Mouse (Mus musculus) right cerebral cortex, postnatal 36 days (tissue): ENCODE data around the gene D630045J12Rik.

Source experiments
- DNase-seq, 2 experiments: peaks; one replicate each; pipeline ENCODE4 v3.0.0; 2022; ENCODE audit warnings: low spot score in 2 of 2, mixed read lengths in 1 of 2

Gene D630045J12Rik

DNA sequence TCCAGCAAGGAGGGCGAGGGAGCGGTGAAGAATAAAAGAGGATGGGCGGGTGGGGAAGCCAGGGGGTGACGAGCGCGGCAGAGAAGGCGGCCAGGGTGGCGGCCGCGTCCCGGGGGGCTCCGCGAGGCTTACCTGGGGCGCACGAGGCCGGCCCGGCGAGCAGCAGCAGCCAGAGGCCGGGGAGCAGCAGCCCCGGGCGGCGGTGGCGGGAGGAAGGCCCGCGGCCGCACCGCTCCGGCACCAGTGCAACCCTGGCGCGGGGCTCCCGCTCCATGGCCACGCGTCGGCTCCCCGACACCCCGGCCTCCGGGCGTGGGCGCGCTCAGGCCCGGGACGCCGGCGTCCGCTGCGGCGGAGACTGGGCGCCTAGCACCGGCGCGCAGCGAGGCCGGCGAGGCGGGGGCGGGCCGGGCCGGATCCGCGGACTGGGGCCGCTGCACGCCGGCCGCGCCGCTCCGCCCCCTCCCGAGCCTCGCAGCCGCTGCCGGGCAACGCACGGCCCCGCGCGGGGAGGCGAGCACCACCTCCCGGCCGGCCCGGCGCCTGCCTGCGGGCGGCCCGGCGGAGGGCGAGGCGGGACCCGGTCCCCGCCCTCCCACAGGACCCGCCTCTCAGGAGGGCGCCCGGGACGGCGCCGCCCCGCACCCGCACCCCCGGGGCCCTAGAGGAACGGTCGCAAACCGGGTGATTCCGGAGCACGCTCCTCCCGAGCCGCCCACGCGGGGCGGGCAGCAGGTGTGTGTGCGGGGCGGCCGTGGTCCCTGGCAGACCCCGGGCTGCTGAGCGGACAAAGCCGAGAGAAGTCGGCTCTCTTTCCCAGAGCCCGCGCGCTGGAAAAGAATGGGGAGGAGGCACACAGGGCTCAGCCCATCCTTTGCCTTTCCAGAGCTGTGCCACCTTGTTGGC, at the start of gene D630045J12Rik:
Gene D630045J12Rik, minus strand, starts transcription at position 274 of the 906 bp plus-strand sequence.
- peak in 1 of 2 experiments; percentile 43 for DNase-seq

DNA sequence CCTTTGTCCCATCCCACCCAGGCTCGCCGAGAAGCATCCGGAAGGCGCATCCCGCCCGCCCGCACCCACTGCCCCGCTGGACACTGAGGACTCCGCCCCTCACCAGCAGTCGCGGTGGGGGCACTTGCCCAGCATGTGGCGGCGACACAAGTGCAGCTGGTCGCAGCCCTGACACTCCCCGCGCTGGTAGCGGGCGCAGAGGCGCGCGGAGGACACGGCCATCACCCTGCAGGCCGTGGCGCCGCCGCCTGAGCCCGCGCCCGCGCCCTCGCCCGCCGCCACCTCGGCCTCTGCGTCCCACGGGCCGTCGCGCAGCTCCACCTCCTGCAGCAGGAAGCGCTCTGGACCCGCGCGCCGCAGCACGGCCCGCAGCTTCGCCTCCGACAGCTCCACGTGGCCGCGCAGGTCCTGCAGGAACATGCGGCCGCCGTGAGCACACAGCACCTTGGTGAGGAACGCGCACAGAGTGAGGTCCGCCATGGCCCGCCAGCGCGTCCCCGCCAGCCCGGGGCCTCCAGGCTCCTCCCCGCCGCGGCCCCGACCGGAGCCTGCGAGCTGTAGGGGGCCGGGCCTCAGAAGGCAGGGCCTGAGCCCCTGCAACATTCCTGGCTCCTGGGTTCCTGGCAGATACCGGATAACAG, 45.1 kb upstream of the D630045J12Rik start, which contains the start of gene Zc3hav1l:
Gene Zc3hav1l, minus strand, starts transcription at position 499 of the 641 bp plus-strand sequence.
- DNase-seq: peak; percentile 29 to 51

DNA sequence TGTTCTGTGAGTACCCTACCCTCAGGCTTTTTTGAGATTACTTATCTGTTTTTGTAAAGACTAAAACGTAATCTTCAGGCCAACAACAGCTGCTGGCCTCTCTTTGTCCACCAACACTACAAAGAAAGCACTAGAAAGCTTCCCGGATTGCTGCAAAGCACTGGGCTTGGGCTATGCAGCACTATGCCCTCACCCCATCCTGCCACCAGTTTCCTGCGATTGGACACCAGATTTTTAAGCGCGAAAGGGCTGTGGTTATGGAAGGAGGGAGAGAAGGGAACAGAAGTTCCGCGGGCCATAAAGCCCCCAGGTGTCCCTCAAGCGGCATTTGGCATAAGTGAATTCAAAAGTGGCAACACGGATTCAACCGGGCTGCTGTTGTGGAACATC, 44.4 kb upstream of the D630045J12Rik start:
- no peak for DNase-seq

DNA sequence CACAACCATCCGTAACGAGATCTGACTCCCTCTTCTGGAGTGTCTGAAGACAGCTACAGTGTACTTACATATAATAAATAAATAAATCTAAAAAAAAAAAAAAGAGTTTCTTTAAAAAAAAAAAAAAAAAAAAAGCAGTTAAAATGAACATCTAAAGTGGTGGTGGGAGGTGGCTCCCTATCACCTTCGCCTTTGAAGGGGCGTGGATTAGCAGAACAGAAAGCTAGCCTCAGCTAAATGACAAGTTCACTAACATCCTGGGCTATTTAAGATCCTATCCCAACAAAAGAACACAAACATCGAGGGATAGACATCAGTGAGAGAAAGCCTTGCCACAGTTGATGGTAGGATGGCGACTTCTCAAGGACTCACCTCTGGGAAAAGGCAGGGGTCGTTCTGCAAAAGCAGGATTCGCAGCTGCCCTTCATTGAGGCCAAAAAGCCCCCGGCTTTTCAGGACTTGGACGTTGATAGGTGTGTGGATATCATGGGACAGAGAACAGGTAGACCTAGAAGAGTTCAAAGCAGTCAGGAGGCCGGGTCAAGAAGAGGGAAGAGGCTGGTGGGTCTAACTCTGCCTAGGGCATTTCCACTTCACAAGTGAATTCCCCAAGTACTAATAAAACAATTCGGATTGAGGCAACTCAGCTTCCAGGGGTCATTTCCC, 43.9 kb upstream of the D630045J12Rik start:
- no peak for DNase-seq

DNA sequence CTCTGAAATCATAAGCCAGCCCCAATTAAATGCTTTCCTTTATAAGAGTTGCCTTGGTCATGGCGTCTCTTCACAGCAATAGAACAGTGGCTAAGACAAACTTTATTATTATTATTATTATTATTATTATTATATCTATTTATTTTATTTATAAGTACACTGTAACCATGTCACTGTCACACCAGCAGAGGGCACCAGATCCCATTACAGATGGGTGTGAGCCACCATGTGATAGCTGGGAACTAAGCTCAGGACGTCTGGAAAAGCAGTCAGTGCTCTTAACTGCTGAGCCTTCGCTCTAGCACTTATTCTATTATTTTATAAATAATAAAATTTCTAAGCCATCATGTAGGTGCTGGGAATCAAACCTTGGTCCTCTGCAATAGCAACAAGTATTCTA, 39.9 kb upstream of the D630045J12Rik start:
- DNase-seq: no peak

DNA sequence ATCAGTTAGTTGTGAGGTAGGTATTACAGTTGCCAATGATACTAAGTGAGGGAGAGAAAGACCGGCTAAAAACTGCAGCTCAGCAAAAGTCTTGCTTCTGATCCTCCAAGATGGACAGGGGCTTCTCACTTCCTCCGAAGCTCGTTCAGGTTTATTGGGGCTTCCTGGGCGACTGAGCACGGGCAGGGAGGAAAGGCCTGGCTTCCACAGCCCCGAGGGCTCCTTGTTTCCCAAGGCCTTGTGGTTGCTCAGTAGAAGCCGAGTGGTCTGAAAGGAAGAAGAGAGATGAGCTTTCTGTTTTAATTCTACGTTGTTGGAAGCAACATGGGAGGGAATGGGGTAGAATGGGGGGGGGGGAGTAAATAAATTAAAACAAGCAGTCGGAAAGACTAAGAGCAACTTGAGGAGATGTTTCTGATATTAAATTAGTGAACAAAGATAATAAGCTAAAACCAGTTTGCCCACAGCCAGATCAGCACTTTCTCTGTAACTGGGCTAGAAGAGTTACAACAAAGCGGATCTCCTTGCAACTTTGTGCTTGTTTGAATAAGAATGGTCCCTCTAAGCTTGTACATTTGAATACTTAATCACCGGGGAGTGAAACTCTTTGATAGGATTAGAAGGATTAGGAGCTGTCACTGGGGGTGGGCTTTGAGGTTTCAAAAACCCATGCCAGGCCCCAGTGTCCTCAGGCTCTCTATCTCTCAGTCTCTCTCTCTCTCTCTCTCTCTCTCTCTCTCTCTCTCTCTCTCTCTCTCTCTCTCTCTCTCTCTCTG, 39.2 kb upstream of the D630045J12Rik start:
- DNase-seq: no peak

DNA sequence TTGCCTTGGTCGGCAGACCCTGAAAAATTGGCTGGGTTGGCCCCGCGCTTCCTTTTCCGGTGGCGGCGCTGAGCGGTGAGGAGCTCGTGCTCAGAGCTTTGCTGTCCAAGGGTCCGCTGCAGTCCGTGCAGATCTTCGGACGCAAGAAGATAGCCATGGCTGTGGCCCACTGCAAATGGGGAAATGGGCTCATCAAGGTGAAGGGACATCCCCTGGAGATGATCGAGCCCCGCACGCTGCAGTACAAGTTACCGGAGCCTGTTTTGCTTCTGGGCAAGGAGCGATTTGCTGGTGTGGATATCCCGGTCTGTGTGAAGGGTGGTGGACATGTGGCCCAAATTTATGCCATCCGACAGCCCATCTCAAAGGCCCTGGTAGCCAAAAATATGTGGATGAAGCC, 30.6 kb upstream of the D630045J12Rik start:
- no peak for DNase-seq

DNA sequence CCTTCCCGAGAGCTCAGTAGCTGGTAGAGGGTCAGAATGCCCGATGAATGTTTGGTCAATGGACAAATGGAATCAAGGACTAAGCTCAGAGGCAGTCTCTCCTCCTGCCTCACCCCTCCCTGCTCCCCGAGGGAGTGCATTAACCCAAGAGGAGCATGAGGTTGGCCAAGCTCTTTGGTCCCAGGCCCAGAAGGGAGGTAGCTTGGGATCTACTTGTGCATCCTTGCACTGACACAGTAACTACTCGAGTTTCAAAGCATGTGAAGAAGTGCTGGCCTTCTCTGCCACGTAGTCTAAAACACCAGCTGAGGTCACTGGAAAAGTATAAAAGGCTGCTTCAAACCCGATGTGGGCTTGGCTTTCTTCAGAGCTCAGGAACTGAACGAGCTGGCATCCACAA, 10.7 kb upstream of the D630045J12Rik start:
- no peak for DNase-seq

DNA sequence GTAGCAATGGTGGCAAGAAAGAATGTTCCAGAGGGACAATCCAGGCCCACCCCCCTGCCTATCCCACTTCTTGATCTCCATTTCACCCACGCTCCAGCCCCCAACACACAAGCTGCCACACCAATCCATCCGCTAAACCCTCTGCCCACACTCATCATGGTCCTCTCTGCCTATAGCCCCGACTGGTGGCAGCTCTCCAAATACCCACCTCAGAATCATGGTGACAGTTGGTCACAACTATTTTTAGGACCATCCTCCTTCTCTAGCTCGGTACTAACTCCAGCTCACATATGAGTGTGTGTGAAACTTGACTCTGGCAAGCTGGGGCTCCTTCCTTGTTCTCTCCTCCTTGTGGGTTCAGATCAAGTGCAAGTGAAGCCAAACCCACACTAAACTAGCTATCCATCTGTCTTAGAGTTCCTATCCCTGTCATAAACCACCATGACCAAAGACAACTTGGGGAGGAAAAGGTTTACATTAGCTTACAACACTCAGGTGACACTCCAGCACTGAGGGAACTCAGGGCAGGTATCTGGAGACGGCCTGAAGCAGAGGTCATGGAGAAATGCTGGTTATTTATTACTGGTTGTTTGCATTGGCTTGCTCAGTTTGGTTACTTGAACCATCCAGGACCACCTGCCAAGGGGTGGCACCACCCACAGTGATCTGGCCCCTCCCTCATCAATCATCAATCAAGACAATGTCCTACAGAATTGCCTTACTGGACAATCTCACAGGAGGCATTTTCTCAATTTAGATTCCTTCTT, 9.8 kb upstream of the D630045J12Rik start:
- peak; percentile 70 to 78 for DNase-seq

DNA sequence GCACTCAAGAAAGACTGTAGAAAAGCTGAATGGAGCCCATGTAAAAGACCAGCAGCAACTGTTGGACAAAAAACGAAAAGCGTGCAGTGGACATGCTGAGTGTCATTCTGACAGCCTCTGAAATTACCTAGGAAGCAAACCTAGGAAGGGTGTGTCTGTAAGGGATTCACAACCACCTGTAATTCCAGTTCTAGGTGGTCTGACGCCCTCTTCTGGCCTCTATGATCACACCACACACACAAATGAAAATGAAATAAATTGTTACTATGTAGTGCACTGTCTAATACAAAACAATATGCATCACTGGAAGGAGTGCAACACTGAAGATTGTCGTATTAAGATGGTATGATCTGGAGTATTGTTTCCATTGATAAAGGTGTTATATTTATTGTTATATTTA, 8.1 kb upstream of the D630045J12Rik start:
- DNase-seq: no peak

DNA sequence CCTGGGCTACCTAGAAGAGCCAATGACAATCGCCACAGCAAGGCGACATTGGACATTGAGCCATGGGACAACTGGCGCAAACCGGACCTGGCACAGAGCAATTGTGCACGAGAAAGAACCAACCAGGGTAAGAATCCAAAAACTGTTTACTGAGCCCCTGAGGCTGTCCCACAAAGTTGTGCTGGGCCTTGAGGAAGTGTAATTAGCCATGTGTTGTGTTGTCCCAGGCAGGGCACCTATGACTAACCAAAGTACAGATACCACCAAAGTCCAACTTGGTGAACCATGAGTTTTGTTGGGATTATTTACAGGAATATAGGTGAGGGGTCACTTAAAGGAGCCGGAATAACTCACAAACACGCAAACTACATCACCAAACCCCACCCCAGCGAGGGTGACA, 3.7 kb upstream of the D630045J12Rik start:
- no peak for DNase-seq

DNA sequence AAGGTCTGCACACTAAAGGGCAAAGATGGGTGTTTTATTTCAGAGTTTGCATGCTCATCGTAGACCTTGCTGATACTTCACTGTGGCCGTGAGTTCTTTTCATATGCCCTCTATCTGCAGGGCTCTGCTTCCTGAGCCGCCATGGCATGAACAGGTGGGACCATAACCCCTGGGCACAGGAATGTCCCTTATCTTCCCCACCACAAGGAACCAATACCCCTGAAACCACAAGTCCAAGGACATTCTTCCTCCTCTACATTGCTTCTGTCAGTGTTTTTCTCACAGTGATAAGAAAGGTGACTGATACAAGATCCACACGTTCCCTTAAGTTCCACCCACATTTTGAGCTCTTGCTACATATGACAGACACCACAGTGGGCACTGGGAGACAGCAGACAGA, 3.0 kb upstream of the D630045J12Rik start:
- no peak for DNase-seq

DNA sequence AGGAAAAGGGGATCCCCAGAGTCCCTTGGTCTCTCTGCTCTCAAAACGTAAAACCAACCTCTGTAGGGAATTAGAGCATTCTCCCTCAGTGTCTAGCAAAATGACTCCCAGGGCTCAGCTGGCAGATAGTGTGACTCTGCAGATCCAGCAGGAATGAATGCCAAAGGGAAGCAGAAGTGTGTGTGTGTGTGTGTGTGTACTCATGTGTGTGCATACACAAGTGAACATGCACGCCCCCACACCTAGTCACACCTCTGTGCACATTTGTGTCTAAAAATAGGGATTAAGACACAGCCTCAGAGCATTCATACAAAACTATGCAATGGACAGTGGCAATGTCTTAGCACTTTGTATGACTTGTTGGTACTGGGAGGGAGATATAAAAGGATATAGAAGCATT, 2.0 kb upstream of the D630045J12Rik start:
- DNase-seq: no peak

DNA sequence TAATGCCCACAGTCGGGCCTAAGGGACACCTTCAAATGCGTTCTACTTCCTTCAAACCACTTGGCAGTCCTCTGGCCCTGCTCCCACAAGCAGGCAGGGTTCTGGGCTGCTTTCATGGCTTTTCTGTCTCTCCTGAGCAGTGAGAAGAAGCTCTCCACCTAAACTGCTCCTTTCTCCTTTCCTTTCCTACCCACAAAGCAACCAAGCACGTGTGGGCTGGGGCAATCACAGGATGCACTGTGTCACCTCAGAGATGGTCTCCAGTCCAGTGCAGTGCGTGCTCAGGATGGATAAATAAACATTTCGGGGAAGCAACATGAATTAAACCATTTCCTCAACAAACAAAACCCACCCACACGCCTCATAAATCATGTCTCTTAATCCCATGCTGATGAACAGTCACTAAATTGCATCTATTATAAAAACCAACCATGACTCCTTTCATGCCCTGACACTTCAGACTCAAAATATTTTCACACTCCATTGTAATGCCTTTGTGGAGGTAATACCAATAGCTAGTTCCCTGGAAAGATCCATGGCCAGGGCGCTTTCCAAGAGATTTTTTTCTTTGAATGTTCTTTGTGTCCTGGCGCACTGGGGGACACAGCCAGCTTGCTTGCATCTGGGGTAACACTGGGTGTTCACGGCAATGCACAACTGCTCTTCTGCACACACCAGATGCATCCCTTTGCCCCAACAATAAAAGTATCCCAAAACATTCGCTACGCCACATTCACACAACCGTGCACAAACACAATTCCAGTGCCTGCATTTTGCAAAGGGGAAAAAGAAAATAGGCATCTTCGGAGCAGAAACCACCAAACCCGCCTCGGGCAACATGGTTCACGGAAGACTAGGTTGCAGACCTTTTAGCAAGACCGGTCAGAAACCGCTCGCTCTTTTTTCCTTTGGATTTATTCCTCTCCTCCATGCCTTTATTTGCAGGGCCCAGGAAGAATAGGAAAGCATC, 758 bp downstream of the D630045J12Rik start:
- no peak for DNase-seq

DNA sequence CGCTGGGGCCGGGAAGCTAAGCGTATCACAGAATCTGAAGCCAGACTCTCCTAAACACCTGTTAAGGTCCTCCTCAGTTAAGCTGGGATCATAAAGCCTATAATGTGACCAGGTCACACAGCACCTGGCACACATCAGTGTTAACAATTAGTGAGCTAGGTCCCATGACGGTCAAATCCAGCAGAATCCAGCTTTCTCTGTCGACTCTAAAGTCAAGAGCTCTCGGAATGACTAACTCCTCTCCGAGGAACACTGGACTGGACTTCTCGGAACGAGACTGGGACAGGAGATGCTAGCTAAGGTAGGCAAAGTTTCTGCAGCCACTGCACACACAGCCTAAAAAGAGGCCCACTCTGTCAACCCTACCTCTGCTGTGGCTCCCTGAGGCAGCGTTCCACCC, 1.7 kb downstream of the D630045J12Rik start:
- no peak for DNase-seq

DNA sequence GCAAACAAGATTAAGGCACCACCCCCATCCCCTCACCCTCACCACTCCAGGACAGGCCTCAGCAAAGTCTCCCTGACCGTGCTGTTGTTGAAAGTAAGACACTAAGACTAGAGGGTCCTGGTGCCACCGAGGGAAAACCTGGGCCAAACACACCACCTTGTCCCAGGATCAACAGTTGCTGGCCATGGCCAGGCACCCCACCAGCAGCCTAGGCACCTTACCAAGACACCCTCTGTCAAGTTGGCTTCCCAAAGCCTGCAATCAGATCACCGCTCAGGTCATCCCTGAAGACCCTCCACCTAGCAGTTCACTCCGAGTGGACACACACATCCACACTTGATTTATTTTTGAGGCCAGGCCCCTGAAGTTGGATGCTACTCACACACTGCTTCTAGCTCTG, 2.3 kb downstream of the D630045J12Rik start:
- no peak for DNase-seq

DNA sequence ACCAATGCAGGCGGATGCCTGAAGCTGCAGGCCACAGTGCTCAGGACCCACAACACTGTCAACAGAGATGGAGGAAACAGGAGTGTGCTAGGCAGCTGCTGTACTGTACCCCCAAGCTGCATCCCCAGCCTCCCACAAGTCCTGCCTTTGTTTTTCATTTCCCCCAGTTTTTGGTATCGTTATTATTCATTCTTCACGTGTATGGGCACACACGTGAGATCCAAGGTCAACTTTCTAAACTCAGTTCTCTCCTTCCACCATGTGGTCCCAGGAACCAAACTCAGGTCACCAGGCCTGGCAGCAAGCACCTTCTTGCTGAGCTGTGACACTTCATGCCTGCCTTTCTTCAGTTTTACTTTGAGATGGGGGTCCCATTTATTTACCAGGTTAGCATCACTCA, 6.4 kb downstream of the D630045J12Rik start:
- DNase-seq: no peak

DNA sequence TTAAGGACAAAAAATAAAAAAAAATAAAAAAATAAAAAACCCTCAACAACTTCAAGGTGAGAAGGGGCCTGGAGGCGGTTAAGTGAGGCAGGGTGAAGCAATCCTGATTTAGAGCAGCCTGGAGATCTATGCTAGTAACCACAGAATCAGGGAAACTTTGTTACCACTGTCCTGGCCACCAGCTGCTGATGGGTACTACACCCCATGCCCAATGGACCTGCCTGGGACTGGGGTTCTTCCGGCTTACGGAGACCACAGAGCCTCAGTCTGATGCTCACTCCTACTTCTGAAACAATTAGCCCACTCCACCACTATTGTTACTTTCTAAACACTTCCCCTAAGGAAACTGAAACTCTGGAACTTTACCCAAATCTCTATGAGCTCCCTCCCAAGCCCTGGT, 9.0 kb downstream of the D630045J12Rik start:
- DNase-seq: no peak

DNA sequence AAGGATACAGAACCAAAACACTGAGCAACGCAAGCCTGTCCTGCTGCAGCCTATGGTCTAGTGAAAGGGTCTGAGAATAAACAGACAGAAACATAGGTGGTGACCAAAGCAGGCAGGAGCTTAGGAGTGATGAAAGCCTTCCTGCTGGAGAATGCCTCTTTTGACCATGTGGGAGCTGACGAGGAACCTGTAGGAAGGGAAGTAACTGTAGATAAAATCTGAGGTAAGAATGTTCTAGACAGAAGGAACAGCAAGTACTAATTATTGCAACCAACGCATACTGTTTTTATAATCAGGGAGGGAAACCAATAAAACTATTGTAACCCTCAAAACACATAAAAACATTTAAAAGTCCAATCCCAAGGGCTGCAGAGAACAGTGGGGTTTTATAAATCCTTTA, 9.6 kb downstream of the D630045J12Rik start:
- no peak for DNase-seq

DNA sequence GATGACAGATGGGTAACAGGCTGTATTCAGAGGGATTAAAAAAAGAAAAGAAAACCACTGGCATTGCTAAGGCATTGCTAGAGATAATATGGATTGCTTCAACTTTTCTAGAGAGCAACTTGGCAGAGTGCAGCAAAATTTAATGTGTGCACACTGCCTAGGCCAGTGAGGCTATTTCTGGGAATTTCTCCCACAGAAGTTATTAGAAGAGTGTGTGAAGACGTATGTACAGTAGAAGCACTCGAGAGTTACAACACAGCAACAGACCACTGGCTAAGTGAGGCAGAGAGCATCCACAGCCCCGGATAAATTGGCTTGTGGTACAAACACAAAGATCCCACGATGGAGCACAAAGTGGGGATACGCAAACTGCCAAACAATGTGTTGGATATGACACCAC, 11.0 kb downstream of the D630045J12Rik start:
- no peak for DNase-seq
